Mouse (Mus musculus): ENCODE results near the gene Nfe2l1. TPM values are rescaled to one million over a fixed set of nuclear protein-coding genes. Genes with fewer than 3 reads are reported as not detected.
"Not testable (repeated sequence)": the region's sequence is repeated elsewhere in the genome, so short reads cannot be mapped to it uniquely, and the experiment has no call there.

Nfe2l1 gene
- total RNA-seq, 2 experiments from 2014 or later, result 281 to 290 TPM

DNA sequence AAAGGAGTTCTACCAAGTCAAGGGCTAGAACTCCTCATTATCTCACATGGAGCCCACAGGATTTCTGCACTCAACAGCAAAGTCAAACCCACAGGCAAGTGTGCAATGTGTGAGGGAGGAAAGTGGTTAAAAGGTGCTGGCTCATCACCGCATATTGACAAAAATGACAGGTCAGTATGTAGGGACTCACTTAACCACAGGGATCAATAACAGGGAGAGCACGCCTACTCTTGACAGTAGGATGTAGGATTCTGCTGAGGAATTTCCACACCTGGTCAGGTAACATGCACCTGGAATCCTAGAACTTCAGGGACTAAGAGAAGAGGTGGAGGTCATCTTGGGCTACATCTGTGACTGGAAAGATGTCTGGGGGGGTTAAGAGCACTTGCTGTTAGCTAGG, 13.9 kb downstream of the Nfe2l1 start:
- Histone ChIP-seq H3K4me3 (no peak overlapping the region), H3K27ac (no peak overlapping the region)
- TF ChIP-seq CTCF (IDR thresholded peaks at IDR 0.05), result no peak
- intact Hi-C loops (cut with DNase I), result no loop called here
- DNase-seq (ENCODE audit: extremely low spot score in 1 of 2, low spot score in 2 of 2), result no peak

DNA sequence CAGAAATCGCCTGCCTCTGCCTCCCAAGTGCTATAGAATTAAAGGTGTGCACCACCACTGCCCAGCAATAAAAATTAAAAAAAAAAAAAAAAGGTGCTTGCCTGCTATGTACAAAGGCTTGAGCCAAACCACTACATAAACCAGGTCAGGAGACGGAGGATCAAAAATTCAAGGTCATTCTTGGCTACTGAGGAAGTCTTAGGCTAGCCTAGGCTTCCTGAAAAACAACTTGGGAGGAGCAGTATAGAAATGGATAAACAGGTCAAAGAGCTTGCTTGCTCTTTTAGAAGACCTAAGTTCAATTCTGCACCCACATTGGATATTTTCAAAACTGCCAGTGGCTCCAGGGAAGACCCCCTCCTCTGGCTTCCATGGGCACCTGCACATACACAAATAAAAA, 15.3 kb downstream of the Nfe2l1 start:
- no peak for TF ChIP-seq CTCF (IDR thresholded peaks at IDR 0.05)
- H3K27ac ChIP-seq, result no peak overlapping the region
- DNase-seq (ENCODE audit: extremely low spot score in 1 of 2, low spot score in 2 of 2), result no peak
- no peak overlapping the region for H3K4me3 ChIP-seq
- intact Hi-C loops (cut with DNase I), result no loop called here

DNA sequence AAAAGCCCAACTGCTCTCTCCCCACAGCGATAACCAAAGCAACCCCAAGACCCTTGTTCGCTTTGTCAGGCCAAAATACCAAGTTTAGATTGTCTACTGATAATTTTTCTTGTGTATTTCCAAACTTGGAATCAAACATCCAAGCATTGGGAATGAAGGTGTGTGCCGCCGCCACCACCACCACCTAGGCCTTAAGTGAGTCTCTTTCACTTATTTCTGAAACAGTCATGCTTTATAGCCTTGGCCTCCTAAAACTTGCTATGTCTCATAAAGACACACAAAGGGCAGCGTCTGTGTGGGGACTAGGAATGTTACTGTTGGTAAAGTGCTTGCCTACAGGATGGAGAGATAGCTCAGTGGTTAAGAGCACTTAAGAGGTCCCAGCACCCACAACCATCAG, 15.8 kb downstream of the Nfe2l1 start:
- TF ChIP-seq CTCF (IDR thresholded peaks at IDR 0.05), result no peak
- Histone ChIP-seq H3K27ac (no peak overlapping the region), H3K4me3 (no peak overlapping the region)
- DNase-seq (ENCODE audit: extremely low spot score in 1 of 2, low spot score in 2 of 2), result no peak
- intact Hi-C loops (cut with DNase I), result no loop called here

GRCm38 (mm10) chr11:96813455-96813854, 16.3 kb downstream of the Nfe2l1 start:
- intact Hi-C loops (cut with DNase I), result no loop called here
- no peak for DNase-seq (ENCODE audit: extremely low spot score in 1 of 2, low spot score in 2 of 2)
- Histone ChIP-seq H3K4me3 (no peak overlapping the region), H3K27ac (no peak overlapping the region)
- TF ChIP-seq CTCF (IDR thresholded peaks at IDR 0.05), result no peak

DNA sequence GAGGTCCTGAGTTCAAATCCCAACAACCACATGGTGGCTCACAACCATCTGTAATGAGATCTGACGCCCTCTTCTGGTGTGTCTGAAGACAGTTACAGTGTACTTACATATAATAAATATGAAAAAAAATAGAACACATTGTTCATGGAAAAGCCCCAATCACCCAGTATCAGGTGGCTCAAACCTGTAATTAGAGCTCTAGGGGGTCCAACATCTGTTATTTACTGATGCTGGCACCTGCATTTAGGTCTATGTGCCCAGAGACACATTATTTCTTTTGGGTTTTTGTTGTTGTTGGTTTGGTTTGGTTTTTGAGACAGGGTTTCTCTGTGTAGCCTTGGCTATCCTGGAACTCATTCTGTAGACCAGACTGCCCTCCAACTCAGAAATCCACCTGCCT, 18.6 kb downstream of the Nfe2l1 start:
- intact Hi-C loops (cut with DNase I); H3K27ac ChIP-seq: not testable (repeated sequence)

GRCm38 (mm10) chr11:96809562-96810235, 20.1 kb downstream of the Nfe2l1 start:
- Histone ChIP-seq H3K4me3 (no peak overlapping the region), H3K27ac (no peak overlapping the region)
- intact Hi-C loops (cut with DNase I), result no loop called here
- TF ChIP-seq CTCF (IDR thresholded peaks at IDR 0.05), result no peak
- DNase-seq (ENCODE audit: extremely low spot score in 1 of 2, low spot score in 2 of 2), result no peak

More for the DNA sequence above, 18.6 kb downstream of the Nfe2l1 start:
- H3K4me3 ChIP-seq; DNase-seq (ENCODE audit: extremely low spot score in 1 of 2, low spot score in 2 of 2): not testable (repeated sequence)

- no peak overlapping the region for H3K27ac ChIP-seq
- DNase-seq (ENCODE audit: extremely low spot score in 1 of 2, low spot score in 2 of 2), result no peak
- H3K4me3 ChIP-seq, result no peak overlapping the region
- peak; percentile 40 for TF ChIP-seq CTCF (IDR thresholded peaks at IDR 0.05)
- intact Hi-C loops (cut with DNase I), result no loop called here
Measured at GRCm38 (mm10) chr11:96808066-96808465, 21.7 kb downstream of the Nfe2l1 start.

DNA sequence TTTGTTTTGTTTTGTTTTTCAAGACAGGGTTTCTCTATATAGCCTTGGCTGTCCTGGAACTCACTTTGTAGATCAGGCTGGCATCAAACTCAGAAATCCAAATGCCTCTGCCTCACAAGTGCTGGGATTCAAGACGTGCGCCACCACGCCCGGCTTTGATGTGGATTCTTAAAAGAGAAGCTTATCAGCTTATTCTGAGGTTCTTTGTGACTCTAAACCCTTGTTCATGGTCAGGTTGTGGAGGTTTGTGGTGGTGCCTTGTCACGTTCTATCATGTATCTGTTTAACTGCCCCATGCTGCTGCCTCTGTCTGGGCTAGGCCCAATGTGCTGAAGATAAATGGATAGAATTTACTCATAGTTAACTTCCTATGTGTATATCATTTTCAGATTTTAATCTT, 24.2 kb downstream of the Nfe2l1 start:
- no peak for DNase-seq (ENCODE audit: extremely low spot score in 1 of 2, low spot score in 2 of 2)
- TF ChIP-seq CTCF (IDR thresholded peaks at IDR 0.05), result no peak
- Histone ChIP-seq H3K27ac (no peak overlapping the region), H3K4me3 (no peak overlapping the region)
- intact Hi-C loops (cut with DNase I), result no loop called here

- Histone ChIP-seq H3K27ac (no peak overlapping the region), H3K4me3 (no peak overlapping the region)
- DNase-seq (ENCODE audit: extremely low spot score in 1 of 2, low spot score in 2 of 2), result no peak
- intact Hi-C loops (cut with DNase I), result no loop called here
- no peak for TF ChIP-seq CTCF (IDR thresholded peaks at IDR 0.05)
Measured at GRCm38 (mm10) chr11:96799511-96799910, 30.3 kb downstream of the Nfe2l1 start.

- H3K4me3 ChIP-seq, result no peak overlapping the region
- TF ChIP-seq CTCF (IDR thresholded peaks at IDR 0.05), result peak; percentile 44
- intact Hi-C loops (cut with DNase I), result no loop called here
Measured at GRCm38 (mm10) chr11:96796586-96796985, 33.2 kb downstream of the Nfe2l1 start.

DNA sequence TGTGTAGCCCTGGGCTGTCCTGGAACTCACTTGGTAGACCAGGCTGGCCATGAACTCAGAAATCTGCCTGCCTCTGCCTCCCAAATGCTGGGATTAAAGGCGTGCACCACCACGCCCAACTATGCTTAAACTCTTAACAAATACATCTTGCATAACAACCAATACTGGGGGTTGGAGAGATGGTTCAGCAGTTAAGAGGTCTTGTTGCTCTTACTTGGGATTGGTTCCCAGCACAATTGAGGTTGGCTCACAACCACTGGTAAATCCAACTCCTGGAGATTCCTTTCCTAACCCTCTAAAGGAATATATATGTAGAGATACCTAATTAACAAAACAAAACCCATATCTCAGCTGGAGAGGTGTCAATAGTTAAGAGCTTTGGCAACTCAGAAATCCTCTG, 33.7 kb downstream of the Nfe2l1 start:
- no peak for TF ChIP-seq CTCF (IDR thresholded peaks at IDR 0.05)
- Histone ChIP-seq H3K4me3 (no peak overlapping the region), H3K27ac (no peak overlapping the region)
- no peak for DNase-seq (ENCODE audit: extremely low spot score in 1 of 2, low spot score in 2 of 2)
- intact Hi-C loops (cut with DNase I), result no loop called here

More at GRCm38 (mm10) chr11:96796586-96796985, 33.2 kb downstream of the Nfe2l1 start:
- DNase-seq (ENCODE audit: extremely low spot score in 1 of 2, low spot score in 2 of 2), result no peak
- H3K27ac ChIP-seq, result no peak overlapping the region

- no peak for TF ChIP-seq CTCF (IDR thresholded peaks at IDR 0.05)
- intact Hi-C loops (cut with DNase I), result no loop called here
- DNase-seq (ENCODE audit: extremely low spot score in 1 of 2, low spot score in 2 of 2), result no peak
- Histone ChIP-seq H3K4me3 (no peak overlapping the region), H3K27ac (no peak overlapping the region)
Measured at GRCm38 (mm10) chr11:96795491-96795890, 34.3 kb downstream of the Nfe2l1 start.

GRCm38 (mm10) chr11:96790681-96791080, 39.1 kb downstream of the Nfe2l1 start:
- Histone ChIP-seq H3K27ac (no peak overlapping the region), H3K4me3 (no peak overlapping the region)
- no peak for TF ChIP-seq CTCF (IDR thresholded peaks at IDR 0.05)
- no peak for DNase-seq (ENCODE audit: extremely low spot score in 1 of 2, low spot score in 2 of 2)
- intact Hi-C loops (cut with DNase I), result no loop called here
